Mouse (Mus musculus) yolk sac, embryonic 10.5 days (tissue): Measurements from ENCODE around the gene Oasl2.
"Not testable (repeated sequence)": the region's sequence is repeated elsewhere in the genome, so short reads cannot be mapped to it uniquely, and the experiment has no call there.

ENCODE experiments used
- DNase-seq: peaks from one replicate; pipeline ENCODE4 v3.0.0-alpha.2; 2017; ENCODE audit warnings: low spot score

The Oasl2 gene

DNA sequence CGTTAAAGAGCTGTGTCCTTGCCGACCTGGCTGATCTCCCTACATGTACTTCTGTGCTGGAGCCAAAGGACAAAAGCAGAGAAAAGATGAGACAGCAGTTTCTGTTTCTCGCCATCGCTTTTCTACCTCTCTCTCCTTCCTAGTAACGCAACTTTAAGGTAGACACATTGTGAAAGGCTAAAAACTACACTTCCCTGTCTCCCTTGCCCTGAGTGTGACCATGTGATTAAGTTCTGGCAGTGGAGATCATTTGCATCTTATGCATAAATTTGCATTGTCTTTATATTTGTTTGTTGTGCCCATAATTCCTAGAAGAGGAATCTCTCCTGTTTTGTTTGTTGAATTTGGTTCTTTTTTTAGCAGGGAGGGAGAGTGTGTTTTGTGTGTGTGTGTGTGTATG lies 19.1 kb downstream of the Oasl2 start:
- no peak for DNase-seq

DNA sequence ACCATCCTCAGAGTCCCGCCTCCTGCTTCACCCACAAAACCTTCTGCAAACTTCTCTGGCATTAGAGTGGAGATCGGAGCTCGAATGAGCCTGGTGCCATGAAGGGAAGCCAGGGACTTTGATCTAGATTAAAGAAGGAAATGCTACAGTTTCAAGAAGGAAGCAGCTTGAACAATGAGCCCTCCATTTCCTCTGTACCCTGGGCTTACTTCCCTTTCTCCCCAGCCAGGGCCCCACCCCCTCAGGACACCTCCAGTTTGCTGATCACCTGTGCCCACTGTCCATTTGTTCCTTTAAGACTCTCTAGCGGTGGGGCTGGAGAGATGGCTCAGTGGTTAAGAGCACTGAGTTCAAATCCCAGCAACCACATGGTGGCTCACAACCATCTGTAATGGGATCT lies 20.0 kb downstream of the Oasl2 start:
- DNase-seq, result no peak

DNA sequence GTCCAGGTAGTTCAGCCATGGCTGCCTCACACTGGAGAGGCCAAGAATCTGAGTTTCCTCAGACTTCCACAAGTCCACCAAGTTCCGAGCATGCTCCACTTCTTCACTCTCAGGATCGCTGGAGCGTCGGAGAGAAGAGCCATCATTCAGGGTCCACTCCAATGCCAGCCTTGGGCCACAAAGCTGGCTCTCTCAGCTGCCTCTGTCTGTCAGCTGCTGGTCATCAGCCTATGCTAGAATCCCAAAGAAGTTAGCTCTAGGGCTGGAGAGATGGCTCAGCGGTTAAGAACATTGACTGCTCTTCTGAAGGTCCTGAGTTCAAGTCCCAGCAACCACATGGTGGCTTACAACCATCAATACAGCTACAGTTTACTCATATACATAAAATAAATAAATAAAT lies 20.6 kb downstream of the Oasl2 start:
- not testable (repeated sequence) for DNase-seq

DNA sequence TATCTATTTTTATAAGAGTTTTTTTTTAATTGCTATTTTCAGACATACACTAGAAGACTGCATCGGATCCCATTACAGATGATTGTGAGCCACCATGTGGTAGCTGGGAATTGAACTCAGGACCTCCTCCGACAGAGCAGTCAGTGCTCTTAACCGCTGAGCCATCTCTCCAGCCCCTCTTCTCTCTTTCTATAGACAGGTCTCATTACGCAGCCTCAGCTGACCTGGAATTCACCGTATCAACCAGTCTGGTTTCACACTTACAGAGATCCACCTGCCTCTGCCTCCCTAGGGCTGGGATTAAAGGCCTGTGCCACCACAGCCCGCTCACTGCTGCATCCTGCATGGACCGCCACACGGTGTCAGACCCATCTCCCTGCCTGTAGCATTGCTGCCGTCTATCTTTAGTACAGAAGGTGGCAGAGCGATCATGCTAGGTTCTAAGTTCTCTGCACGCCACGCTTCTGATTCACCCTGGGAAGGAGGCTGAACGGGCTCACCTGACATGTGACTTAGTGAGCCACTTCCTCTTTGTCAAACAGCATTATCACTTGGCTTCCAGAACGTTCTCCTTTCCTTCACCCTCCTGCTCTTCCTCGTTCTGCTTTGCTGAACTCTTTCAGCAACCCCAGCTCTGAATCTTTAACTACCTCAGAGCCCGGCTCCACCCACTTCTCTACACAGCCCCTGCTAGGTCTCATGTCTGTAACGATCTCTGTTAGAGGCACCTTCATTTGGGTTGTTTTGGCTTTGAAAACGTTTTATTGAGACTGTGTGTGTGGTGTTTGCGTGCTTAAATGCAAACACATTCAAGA lies 25.0 kb downstream of the Oasl2 start:
- peak; percentile 53 for DNase-seq

DNA sequence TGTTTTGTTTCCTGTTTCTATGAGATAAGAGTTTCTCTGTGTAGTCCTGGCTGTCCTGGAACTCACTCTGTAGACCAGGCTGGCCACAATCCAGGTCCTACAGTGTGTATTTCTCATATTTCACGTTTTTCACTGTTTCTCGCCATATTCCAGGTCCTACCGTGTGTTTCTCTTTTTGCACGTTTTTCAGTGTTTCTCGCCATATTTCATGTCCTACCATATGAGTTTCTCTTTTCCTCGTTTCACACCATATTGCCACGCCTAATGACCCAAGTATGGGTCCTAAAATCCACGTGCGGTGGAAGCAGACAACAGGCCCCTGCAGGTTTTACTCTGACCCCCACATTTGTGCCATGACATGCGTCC lies 25.6 kb downstream of the Oasl2 start:
- DNase-seq, result no peak

- DNase-seq, result no peak
These were observed 26.3 kb downstream of the Oasl2 start, which contains the start of gene Oasl1 for GRCm38 (mm10) chr5:114922998-114923473. Gene Oasl1, plus strand, starts transcription at chr5:114923240.

DNA sequence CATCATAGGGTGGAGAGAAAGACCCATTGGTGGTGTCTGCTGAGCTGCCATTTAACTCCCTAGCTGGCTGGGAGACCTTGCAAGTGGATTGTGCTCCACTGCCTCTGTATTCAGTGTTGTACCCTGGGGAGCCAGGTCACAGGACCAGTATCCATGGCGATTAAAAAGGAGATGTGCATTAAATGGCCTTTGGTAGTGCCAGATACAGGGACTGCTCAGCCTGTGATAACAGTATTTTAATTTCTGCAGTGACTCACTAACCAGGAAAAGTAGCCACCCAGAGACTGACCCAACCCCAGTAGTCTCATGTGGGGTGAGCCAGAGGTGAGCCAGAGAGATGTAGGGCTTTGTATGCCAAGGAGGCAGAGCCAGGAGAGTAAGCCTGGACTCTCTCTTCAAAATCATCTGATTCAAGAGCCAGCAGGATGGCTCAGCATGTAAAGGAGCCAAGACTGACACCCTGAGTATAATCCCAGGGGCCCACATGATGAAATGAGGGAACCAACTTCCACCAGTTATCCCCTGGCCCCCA lies 29.5 kb downstream of the Oasl2 start:
- no peak for DNase-seq

DNA sequence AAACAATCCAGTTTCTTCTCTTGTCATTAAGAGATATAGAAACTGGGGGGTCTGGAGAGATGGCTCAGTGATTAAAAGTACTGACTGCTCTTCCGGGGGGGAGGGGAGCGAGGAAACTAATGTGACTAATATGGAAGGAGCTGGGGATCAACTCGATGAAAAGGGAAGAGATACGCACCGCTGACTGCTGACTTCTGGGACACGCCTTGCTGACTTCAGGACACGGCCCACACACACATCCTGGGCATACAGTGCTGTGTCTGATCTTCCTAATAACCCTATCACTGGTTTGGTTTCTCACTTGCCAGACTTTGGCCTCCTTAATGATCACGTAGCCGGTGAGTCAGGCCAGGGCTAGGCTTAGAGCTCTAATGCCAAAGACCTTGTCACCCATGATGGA lies 30.0 kb downstream of the Oasl2 start:
- DNase-seq, result no peak

GRCm38 (mm10) chr5:114931626-114932025 lies 34.9 kb downstream of the Oasl2 start:
- DNase-seq, result no peak

- no peak for DNase-seq
These were observed 36.5 kb downstream of the Oasl2 start for GRCm38 (mm10) chr5:114933206-114933605.

GRCm38 (mm10) chr5:114935838-114936237 lies 39.1 kb downstream of the Oasl2 start:
- DNase-seq, result no peak

DNA sequence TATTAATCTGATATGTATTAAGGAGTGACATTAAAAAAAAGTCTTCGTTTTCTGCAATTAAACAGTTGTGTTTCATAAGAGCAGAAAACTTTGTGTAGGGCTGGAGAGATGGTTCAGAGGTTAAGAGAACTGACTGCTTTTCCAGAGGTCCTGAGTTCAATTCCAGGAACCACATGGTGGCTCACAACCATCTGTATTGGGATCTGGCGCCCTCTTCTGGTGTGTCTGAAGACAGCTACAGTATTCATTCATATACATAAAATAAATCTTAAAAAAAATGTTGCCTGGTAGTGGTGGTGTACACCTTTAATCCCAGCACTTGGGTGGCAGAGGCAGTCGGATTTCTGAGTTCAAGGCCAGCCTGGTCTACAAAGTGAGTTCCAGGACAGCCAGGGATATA lies 44.4 kb downstream of the Oasl2 start:
- not testable (repeated sequence) for DNase-seq

DNA sequence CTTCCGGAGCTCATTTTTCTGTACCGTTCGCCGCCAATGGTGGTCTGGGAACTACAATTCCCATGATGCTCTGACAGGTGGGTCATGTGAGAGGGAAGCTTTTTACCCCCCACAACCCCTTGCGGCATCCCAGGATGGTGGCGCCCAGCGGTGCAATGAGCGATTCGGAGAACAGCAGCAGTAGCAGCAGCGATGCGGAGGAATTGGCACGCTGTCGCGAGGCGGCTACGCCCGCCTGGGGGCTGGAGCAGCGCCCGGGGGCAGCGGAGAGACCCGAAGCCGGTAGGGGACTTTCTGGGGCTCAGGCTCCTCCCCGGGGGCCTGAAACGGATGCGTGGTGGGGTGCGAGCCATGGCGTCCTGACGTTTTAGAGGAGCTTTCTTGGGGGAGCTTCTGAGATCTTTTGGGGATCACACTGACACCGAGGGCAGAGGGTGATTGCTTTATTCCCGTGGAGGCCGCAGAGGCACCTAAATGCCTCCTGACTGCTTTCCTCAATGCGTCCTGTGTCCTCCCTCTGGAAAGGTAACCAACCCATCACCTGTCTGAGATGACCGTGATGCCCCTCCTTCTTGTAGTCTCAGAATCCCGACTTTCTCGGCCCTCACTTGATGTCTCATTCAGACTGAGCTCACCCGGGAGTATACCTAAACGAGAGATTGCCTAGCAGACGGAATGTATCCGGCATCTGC lies 45.5 kb downstream of the Oasl2 start, which contains the start of gene 2210016L21Rik:
Gene 2210016L21Rik (plus strand): TSS at position 85 of the 692 bp plus-strand sequence.
- peak; percentile 89 for DNase-seq

DNA sequence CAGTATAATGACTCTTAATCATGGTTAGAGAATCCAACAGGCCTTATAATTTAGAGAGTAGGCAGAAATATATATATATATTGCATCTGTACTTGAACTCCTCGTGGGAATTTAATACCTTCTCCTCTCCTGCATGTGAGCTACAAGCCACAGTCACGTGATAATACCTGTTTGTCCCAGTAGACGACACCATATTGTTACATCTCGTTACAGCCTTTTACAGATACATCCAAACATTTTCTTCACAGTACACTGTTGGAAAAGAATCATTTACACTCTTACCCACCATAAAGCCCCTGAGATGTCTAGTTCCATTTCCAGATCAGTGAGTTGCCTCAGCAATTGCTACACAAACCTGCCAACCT lies 46.0 kb downstream of the Oasl2 start:
- no peak for DNase-seq

DNA sequence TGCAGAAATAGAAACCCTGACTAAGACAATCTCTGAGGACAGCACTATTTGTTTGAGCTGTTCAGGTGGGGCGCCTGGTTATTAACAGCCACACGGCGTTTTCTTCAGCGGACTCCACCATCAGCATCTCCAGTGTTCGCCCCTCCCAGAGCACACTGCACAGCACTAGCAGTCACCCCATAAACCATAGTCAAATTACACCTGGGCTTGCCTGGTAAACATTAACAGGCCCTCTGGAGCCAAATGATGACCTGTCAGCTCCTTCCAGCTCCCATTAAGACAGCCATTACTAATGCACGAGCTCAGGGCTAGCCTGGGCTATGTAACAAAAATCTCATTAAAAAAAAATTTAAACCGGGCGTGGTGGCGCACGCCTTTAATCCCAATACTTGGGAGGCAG lies 48.3 kb downstream of the Oasl2 start:
- DNase-seq, result peak; percentile 59

DNA sequence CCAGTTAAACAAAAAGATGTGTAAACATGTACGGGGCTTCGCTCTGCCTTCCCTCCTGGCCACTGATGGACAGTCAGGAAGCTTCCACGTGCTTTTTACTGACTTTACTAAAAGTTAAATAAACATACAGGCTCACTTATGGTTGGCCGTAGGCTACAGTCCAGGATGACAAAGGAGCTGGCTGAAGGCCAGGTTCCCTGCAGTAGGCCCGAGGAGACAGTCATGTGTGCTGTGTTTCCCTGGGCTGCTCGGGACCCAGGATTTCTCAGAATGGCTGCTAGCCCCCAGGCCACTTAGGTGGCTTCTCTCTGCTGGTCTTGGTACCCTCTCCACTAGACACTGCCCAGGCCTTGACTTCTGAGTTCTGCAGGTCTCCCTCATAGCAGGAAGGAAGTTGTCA lies 52.2 kb downstream of the Oasl2 start:
- peak; percentile 64 for DNase-seq

DNA sequence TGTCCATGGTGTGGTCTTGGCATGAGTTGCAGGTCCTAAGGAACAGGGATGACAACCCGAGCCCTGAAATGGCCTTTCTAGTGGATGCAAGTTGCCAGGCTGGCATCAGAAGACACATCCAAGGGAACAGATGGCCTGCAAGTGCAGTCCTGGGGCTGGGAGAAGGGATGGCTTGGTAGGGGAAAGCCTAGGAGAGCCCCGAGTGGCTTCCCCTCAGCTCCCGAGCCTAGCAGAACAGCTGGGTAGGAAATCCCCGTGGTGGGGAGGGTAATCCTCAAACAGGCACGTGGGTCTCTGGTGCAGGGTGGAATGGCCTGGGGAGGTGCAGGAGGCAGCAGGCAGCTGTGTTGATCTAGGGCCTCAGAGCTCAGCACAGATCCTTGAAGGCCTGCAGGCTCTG lies 52.6 kb downstream of the Oasl2 start:
- DNase-seq, result no peak

GRCm38 (mm10) chr5:114949812-114950211 lies 53.1 kb downstream of the Oasl2 start:
- no peak for DNase-seq

GRCm38 (mm10) chr5:114950669-114951068 lies 53.9 kb downstream of the Oasl2 start:
- DNase-seq, result no peak

GRCm38 (mm10) chr5:114951279-114951880 lies 54.6 kb downstream of the Oasl2 start:
- no peak for DNase-seq

- DNase-seq, result no peak
These were observed 56.6 kb downstream of the Oasl2 start for GRCm38 (mm10) chr5:114953326-114953725.

GRCm38 (mm10) chr5:114958069-114958468 lies 61.3 kb downstream of the Oasl2 start:
- DNase-seq, result no peak
